Comparison of ENCODE assay signal across 7 mouse cellular contexts in the genomic region with DNA sequence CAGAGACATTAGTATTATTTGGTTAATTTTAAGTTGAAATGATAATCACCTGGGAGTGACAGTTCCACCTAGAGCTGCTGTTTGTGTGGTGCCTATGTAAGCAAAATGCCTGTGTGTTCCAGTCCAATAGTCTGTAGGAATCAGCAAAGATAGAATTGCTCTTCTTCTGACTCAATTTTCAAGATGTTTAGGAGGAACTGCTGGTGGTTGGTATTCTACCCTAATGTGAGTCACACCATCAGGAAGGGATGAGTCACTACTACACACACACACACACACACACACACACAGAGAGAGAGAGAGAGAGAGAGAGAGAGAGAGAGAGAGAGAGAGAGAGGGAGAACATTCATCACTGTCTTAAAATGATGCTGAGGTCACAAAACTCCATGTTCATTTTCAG.
"Had no signal": no experiment of that assay in that cellular context is flagged by ENCODE, and none has a peak within 500 bp of the region (broad histone marks: within the 10 kb centered on the region; RNA-seq: fewer than 3 reads in every experiment).

No protein-coding gene starts in this region.

- DNase-seq: kidney, adult 8-10 months; kidney, postnatal 25 days; liver; liver, embryonic 13.5 days; liver, postnatal 0 days; lung, postnatal 14 days; thymus, postnatal 4 days had no signal
